Comparison of ENCODE assay signal across 10 mouse cellular contexts in the genomic region with DNA sequence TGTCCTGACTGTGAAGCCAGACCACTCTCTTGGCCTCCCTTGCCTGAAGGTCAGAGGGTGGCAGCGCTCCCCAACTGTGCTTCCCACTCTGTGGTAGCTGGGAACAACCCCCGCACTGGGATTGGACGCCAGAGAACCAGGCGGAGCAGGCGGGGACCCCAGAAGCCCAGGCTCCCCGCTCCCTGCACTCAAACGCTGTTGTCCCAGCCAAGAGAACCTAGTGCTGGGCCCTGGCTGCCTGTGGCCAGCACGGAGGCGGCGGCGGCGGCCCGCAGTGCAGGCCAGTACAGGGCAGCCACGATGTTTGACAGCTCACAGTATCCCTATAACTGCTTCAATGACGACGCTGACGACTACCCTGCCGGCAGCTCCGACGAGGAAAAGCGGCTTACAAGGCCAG. TPM values are rescaled to one million over a fixed set of nuclear protein-coding genes. Genes with fewer than 3 reads are reported as not detected.
DNase-seq lines count a peak whose midpoint lies in the region; ATAC-seq and TF ChIP-seq lines count a peak whose summit lies in the region.
"Had no signal": no experiment of that assay in that cellular context is flagged by ENCODE, and none has a peak within 500 bp of the region (broad histone marks: within the 10 kb centered on the region; RNA-seq: fewer than 3 reads in every experiment).

A gene (plus strand): TSS at position 301 of the 400 bp plus-strand sequence.

- peaks cover 68% of the 10 kb centered on the region for H3K27me3 ChIP-seq in E14TG2a.4 (ENCODE audit: insufficient read depth, low read length)
- peaks cover 45% of the 10 kb centered on the region for H3K27me3 ChIP-seq in hindbrain, embryonic 11.5 days (ENCODE audit: control insufficient read depth, insufficient read depth, low read length)
- H3K27me3 ChIP-seq in liver, embryonic 16.5 days (ENCODE audit: control insufficient read depth, insufficient read depth, low read depth, low read length): peaks cover 44% of the 10 kb centered on the region

- H3K4me3 ChIP-seq in E14TG2a.4 (replicated peaks; ENCODE audit: low read length): peak within 1 kb of the TSS; percentile 73
- peak within 1 kb of the TSS; percentile 23 for H3K4me3 ChIP-seq in hindbrain, embryonic 11.5 days (ENCODE audit: low read depth, low read length)
- peak within 1 kb of the TSS; percentile 17 for H3K4me3 ChIP-seq in liver, embryonic 16.5 days (ENCODE audit: low read depth, low read length)
- H3K4me3 ChIP-seq in left cerebral cortex, adult 2 months: no peak within 1 kb of the TSS

- H3K36me3 ChIP-seq in E14TG2a.4 (ENCODE audit: insufficient read depth, low read length): no peaks in the 10 kb centered on the region
- no peaks in the 10 kb centered on the region for H3K36me3 ChIP-seq in hindbrain, embryonic 11.5 days (ENCODE audit: control insufficient read depth, insufficient read depth, low read length)
- no peaks in the 10 kb centered on the region for H3K36me3 ChIP-seq in liver, embryonic 16.5 days (ENCODE audit: control insufficient read depth, insufficient read depth)

- intact Hi-C loops in left cerebral cortex, adult 2 months (cut with DNase I): no loop called here

- ATAC-seq in hindbrain, embryonic 11.5 days (ENCODE audit: low FRiP score): no peak
- ATAC-seq in liver, embryonic 16.5 days (ENCODE audit: low read depth): no peak

- no peak for TF ChIP-seq CTCF in E14TG2a.4 (conservative IDR thresholded peaks at IDR 0.05; ENCODE audit: low read length)
- TF ChIP-seq CTCF in left cerebral cortex, adult 2 months (IDR thresholded peaks at IDR 0.05): no peak

- peaks cover 6% of the 10 kb centered on the region for H3K9me3 ChIP-seq in E14TG2a.4 (ENCODE audit: low read length)
- no peaks in the 10 kb centered on the region for H3K9me3 ChIP-seq in hindbrain, embryonic 11.5 days (ENCODE audit: control insufficient read depth, low read length)
- H3K9me3 ChIP-seq in liver, embryonic 16.5 days (replicated peaks; ENCODE audit: control insufficient read depth, low read length): no peaks in the 10 kb centered on the region

- peak within 1 kb of the TSS; percentile 32; the same call in 1 of the 2 replicates for H3K4me2 ChIP-seq in hindbrain, embryonic 11.5 days (replicated peaks; ENCODE audit: low read depth, low read length)
- H3K4me2 ChIP-seq in liver, embryonic 16.5 days (ENCODE audit: low read depth, low read length): peak within 1 kb of the TSS; percentile 37

- DNase-seq in embryo, embryonic 11 days: peak; percentile 14
- no peak for DNase-seq in embryo, embryonic 10.5 days (ENCODE audit: low spot score)
- no peak for DNase-seq in hindbrain, embryonic 11.5 days (ENCODE audit: low spot score)
- DNase-seq in cerebellum, adult 9-10 months: no peak
- DNase-seq in urinary bladder, postnatal 14 days (ENCODE audit: low spot score): no peak
- DNase-seq in left cerebral cortex, adult 2 months (ENCODE audit: extremely low spot score in 1 of 2, low spot score in 2 of 2): no peak
- DNase-seq: kidney, postnatal 10 days had no signal

- H3K9ac ChIP-seq in hindbrain, embryonic 11.5 days (ENCODE audit: low read depth, low read length): no peak within 1 kb of the TSS
- H3K9ac ChIP-seq in liver, embryonic 16.5 days (ENCODE audit: low read depth, low read length): no peak within 1 kb of the TSS

- H3K27ac ChIP-seq in hindbrain, embryonic 11.5 days (ENCODE audit: low read depth, low read length): no peak within 1 kb of the TSS
- no peak within 1 kb of the TSS for H3K27ac ChIP-seq in liver, embryonic 16.5 days (ENCODE audit: low read length)
- no peak within 1 kb of the TSS for H3K27ac ChIP-seq in left cerebral cortex, adult 2 months

- peaks cover 22% of the 10 kb centered on the region for H3K4me1 ChIP-seq in E14TG2a.4 (replicated peaks; ENCODE audit: low read depth, low read length)
- peaks cover 6% of the 10 kb centered on the region; the same call in 1 of the 2 replicates for H3K4me1 ChIP-seq in hindbrain, embryonic 11.5 days (replicated peaks; ENCODE audit: control insufficient read depth, insufficient read depth, low read length)
- no peaks in the 10 kb centered on the region for H3K4me1 ChIP-seq in liver, embryonic 16.5 days (ENCODE audit: control insufficient read depth, low read depth, low read length)

- 4% methylated on average over 21 of the region's 21 CpGs for WGBS in hindbrain, embryonic 11.5 days
- 17% methylated on average over 21 of the region's 21 CpGs for WGBS in liver, embryonic 16.5 days (ENCODE audit: insufficient replicate concordance)

RNA-seq across cellular contexts. Expression of the gene that starts here (rescaled TPM):
- 0.40 TPM in 1 of 2 replicates, not detected in the other for polyA plus RNA-seq in hindbrain, embryonic 11.5 days (2014; fragmentation: Nextera tagmentation; extraction: Ambion mirVana)
- polyA plus RNA-seq in liver, embryonic 16.5 days (2015; fragmentation: Nextera tagmentation; extraction: Ambion mirVana): not detected in 2 replicates
- not detected for total RNA-seq in left cerebral cortex, adult 2 months (2021)
- polyA plus RNA-seq: cortical plate, adult 2 months had no signal
